Mouse (Mus musculus) brain, embryonic 14.5 days (tissue): Measurements from ENCODE around the gene Atxn2.

Source experiments
- CTCF ChIP-seq: fragments of 200-500 bp; IDR thresholded peaks from 2 replicates; pipeline ENCODE4 v1.5.1; 2012; ENCODE audit warnings: inconsistent platforms, mild to moderate bottlenecking, moderate library complexity, borderline replicate concordance; ENCODE audit not compliant: insufficient read depth, insufficient read length; ENCODE audit errors: extremely low read depth
- POLR2A ChIP-seq: fragments of 200-500 bp; IDR thresholded peaks from 2 replicates; pipeline ENCODE4 v1.6.1; 2012; ENCODE audit warnings: mild to moderate bottlenecking, inconsistent platforms, borderline replicate concordance; ENCODE audit not compliant: poor library complexity, insufficient read depth, insufficient read length, severe bottlenecking; ENCODE audit errors: extremely low read depth

- TF ChIP-seq POLR2A, result no peak
- no peak for TF ChIP-seq CTCF
Observed at GRCm38 (mm10) chr5:121821552-121821951, 110.4 kb downstream of the Atxn2 start.
